Mouse (Mus musculus) G1E (cell line): ENCODE measurements at regions not wholly inside any gene's neighbourhood (a gene's known extent, or its start where the extent isn't known, plus 50 kb on each side); places are given as distances from the start of the nearest gene placed in this dataset.

ENCODE experiments used
- CTCF ChIP-seq: IDR thresholded peaks from 2 replicates; pipeline ENCODE4 v1.5.1; 2012; ENCODE audit warnings: low read depth, low read length, inconsistent platforms, mixed read lengths
- GATA1 ChIP-seq: IDR thresholded peaks from 2 replicates; pipeline ENCODE4 v1.6.1; 2012; ENCODE audit warnings: borderline replicate concordance, low read length, inconsistent platforms, mixed read lengths
- GATA2 ChIP-seq: IDR thresholded peaks from 2 replicates; pipeline ENCODE4 v1.6.1; 2012; ENCODE audit warnings: low read depth, low read length, inconsistent platforms, borderline replicate concordance
- TAL1 ChIP-seq: conservative IDR thresholded peaks from 2 replicates; pipeline ENCODE4 v1.6.1; 2012; ENCODE audit warnings: low read depth, low read length, inconsistent platforms, mixed read lengths

GRCm38 (mm10) chr2:128367266-128368150 is 223.5 kb upstream of the Spdye4c start:
- TF ChIP-seq CTCF (no peak), GATA1 (no peak), TAL1 (no peak), GATA2 (no peak)
